In genomic region chr1:18057646-18058210, GRCm38 (mm10) we compare ENCODE assay signal across 8 mouse cellular contexts.
DNase-seq lines count a peak whose midpoint lies in the region; ATAC-seq and TF ChIP-seq lines count a peak whose summit lies in the region.

No protein-coding gene starts in this region.

- no peak overlapping the region for H3K27ac ChIP-seq in limb, embryonic 14.5 days (replicated peaks; ENCODE audit: low read depth, low read length)

- 0 out of 2 replicates have a peak, but pooled peaks have one; percentile 12 for ATAC-seq in limb, embryonic 14.5 days (ENCODE audit: low FRiP score, low read depth)
- ATAC-seq in megakaryocyte, adult 5-6 weeks (ENCODE audit: poor library complexity, severe bottlenecking): no peak

- H3K27me3 ChIP-seq in limb, embryonic 14.5 days (ENCODE audit: control insufficient read depth, insufficient read depth, low read length): peaks cover 32% of the 10 kb centered on the region

- H3K4me3 ChIP-seq in limb, embryonic 14.5 days (replicated peaks; ENCODE audit: low read length): peak overlapping the region; percentile 58

- no peaks in the 10 kb centered on the region for H3K9me3 ChIP-seq in limb, embryonic 14.5 days (ENCODE audit: control insufficient read depth, low read length)

- H3K4me2 ChIP-seq in limb, embryonic 14.5 days (replicated peaks; ENCODE audit: low read depth, low read length, severe bottlenecking): peak overlapping the region; percentile 98

- DNase-seq in cerebellum, postnatal 25 days: peak; percentile 8 to 15
- no peak for DNase-seq in cerebellum, adult 9-11 months
- peak; percentile 2 for DNase-seq in right cerebral cortex, adult 18-20 months
- DNase-seq in right cerebral cortex, postnatal 4 days: no peak
- DNase-seq in limb, embryonic 14.5 days (ENCODE audit: low spot score): peak; percentile 5
- DNase-seq in telencephalon, adult 2 months (ENCODE audit: low read depth, low spot score): peak; percentile 9
- DNase-seq in spleen, postnatal 4 days (ENCODE audit: low spot score in 2 of 2): no peak

- 2% methylated on average over 23 of the region's 26 CpGs for WGBS in limb, embryonic 14.5 days

- H3K4me1 ChIP-seq in limb, embryonic 14.5 days (ENCODE audit: control insufficient read depth, insufficient read depth, low read length): no peaks in the 10 kb centered on the region

- H3K36me3 ChIP-seq in limb, embryonic 14.5 days (ENCODE audit: control insufficient read depth, insufficient read depth, low read length): no peaks in the 10 kb centered on the region

- no peak for TF ChIP-seq POLR2A in limb, embryonic 14.5 days (IDR thresholded peaks at IDR 0.05; ENCODE audit: borderline replicate concordance, extremely low read depth, insufficient read depth, insufficient read length)

- H3K9ac ChIP-seq in limb, embryonic 14.5 days (ENCODE audit: low read depth, low read length, severe bottlenecking): peak overlapping the region; percentile 60

Comparison
In these comparisons a context has a peak if more than half of its experiments do, and no peak if none do; other contexts are left out.
1. DNase-seq: peak in cerebellum, postnatal 25 days (2 of 2), right cerebral cortex, adult 18-20 months (single experiment), limb, embryonic 14.5 days (single experiment) and telencephalon, adult 2 months (single experiment); none in cerebellum, adult 9-11 months (single experiment), right cerebral cortex, postnatal 4 days (single experiment) and spleen, postnatal 4 days (0 of 2).